Mouse (Mus musculus) NIH3T3 (cell line): ENCODE measurements around the gene Wipi2.

Source experiments
- DNase-seq: peaks from one replicate; pipeline ENCODE4 v3.0.0-alpha.2; 2012; ENCODE audit warnings: low read depth

Wipi2 gene

GRCm38 (mm10) chr5:142692971-142693737 is 65.7 kb downstream of the Wipi2 start:
- no peak for DNase-seq

- DNase-seq = no peak
Measured at GRCm38 (mm10) chr5:142693738-142694430, 66.4 kb downstream of the Wipi2 start.

GRCm38 (mm10) chr5:142694627-142695340 is 67.3 kb downstream of the Wipi2 start:
- peak; percentile 81 for DNase-seq

GRCm38 (mm10) chr5:142696258-142696657 is 68.8 kb downstream of the Wipi2 start:
- DNase-seq = no peak

GRCm38 (mm10) chr5:142696865-142697264 is 69.4 kb downstream of the Wipi2 start:
- DNase-seq = no peak

- peak; percentile 20 for DNase-seq
Measured at GRCm38 (mm10) chr5:142697742-142698141, 70.2 kb downstream of the Wipi2 start.

GRCm38 (mm10) chr5:142700842-142701589 is 73.5 kb downstream of the Wipi2 start:
- DNase-seq = no peak

- no peak for DNase-seq
Measured at GRCm38 (mm10) chr5:142701651-142702510, 74.4 kb downstream of the Wipi2 start.

GRCm38 (mm10) chr5:142702511-142703138 is 75.1 kb downstream of the Wipi2 start:
- DNase-seq = no peak

GRCm38 (mm10) chr5:142703569-142703968 is 76.1 kb downstream of the Wipi2 start:
- DNase-seq = no peak

- no peak for DNase-seq
Measured at GRCm38 (mm10) chr5:142707709-142708108, 80.2 kb downstream of the Wipi2 start.

GRCm38 (mm10) chr5:142709436-142709835 is 81.9 kb downstream of the Wipi2 start:
- no peak for DNase-seq

GRCm38 (mm10) chr5:142712373-142712772 is 84.9 kb downstream of the Wipi2 start:
- DNase-seq = peak; percentile 32

- peak; percentile 55 for DNase-seq
Measured at GRCm38 (mm10) chr5:142713966-142714365, 86.5 kb downstream of the Wipi2 start.

GRCm38 (mm10) chr5:142715059-142715458 is 87.6 kb downstream of the Wipi2 start:
- no peak for DNase-seq

- no peak for DNase-seq
Measured at GRCm38 (mm10) chr5:142716056-142716455, 88.6 kb downstream of the Wipi2 start.

- peak; percentile 82 for DNase-seq
Measured at GRCm38 (mm10) chr5:142718037-142718436, 90.5 kb downstream of the Wipi2 start.

GRCm38 (mm10) chr5:142718486-142718885 is 91.0 kb downstream of the Wipi2 start:
- no peak for DNase-seq

- DNase-seq = no peak
Measured at GRCm38 (mm10) chr5:142719897-142720296, 92.4 kb downstream of the Wipi2 start.
